Mouse (Mus musculus) MEL (cell line): ENCODE measurements around the gene Usp27x. TPM values are rescaled to one million over a fixed set of nuclear protein-coding genes. Genes with fewer than 3 reads are reported as not detected.
A peak's percentile ranks its signal among the peaks of the same experiment; 100 is the strongest.

ENCODE experiments used
- DNase-seq: peaks from one replicate; pipeline ENCODE4 v3.0.0; 2011; ENCODE audit warnings: low read depth, low spot score
- H3K27ac ChIP-seq: 2 replicates; pipeline ENCODE4 v1.5.1; 2012; ENCODE audit warnings: low read depth, mild to moderate bottlenecking, control low read depth, low read length, moderate library complexity; ENCODE audit not compliant: control insufficient read depth
- H3K27me3 ChIP-seq, 2 experiments: fragments of 150-350 bp in 1 of 2; sonication (generic) in 1 of 2; 2 replicates each; pipeline ENCODE4 v1.6.1; 2012; ENCODE audit warnings: low read length in 2 of 2, mild to moderate bottlenecking in 2 of 2, improper control_type of control experiment in 1 of 2, moderate library complexity in 1 of 2; ENCODE audit not compliant: insufficient read depth in 2 of 2, control insufficient read depth in 1 of 2
- H3K36me3 ChIP-seq, 2 experiments: 2 replicates each; pipeline ENCODE4 v1.6.1; 2012 to 2014; ENCODE audit warnings: low read length in 2 of 2, improper control_type of control experiment in 1 of 2, inconsistent platforms in 1 of 2, mild to moderate bottlenecking in 1 of 2; ENCODE audit not compliant: insufficient read depth in 2 of 2, control insufficient read depth in 1 of 2
- H3K4me1 ChIP-seq, 2 experiments: fragments of 150-350 bp in 1 of 2; sonication (generic) in 1 of 2; 2 replicates each; pipeline ENCODE4 v1.6.1; 2012; ENCODE audit warnings: low read length in 2 of 2, improper control_type of control experiment in 1 of 2, mild to moderate bottlenecking in 1 of 2; ENCODE audit not compliant: insufficient read depth in 2 of 2, control insufficient read depth in 1 of 2
- H3K4me3 ChIP-seq, 2 experiments: fragments of 150-350 bp in 1 of 2; sonication (generic) in 1 of 2; 2 replicates each; pipeline ENCODE4 v1.5.1; 2012; ENCODE audit warnings: low read depth in 2 of 2, low read length in 2 of 2, mild to moderate bottlenecking in 2 of 2, moderate library complexity in 2 of 2, control low read depth in 1 of 2, improper control_type of control experiment in 1 of 2; ENCODE audit not compliant: control insufficient read depth in 1 of 2, insufficient read depth in 1 of 2
- H3K79me2 ChIP-seq: 2 replicates; pipeline ENCODE4 v1.6.1; 2012; ENCODE audit warnings: mild to moderate bottlenecking, low read length, moderate library complexity; ENCODE audit not compliant: control insufficient read depth, poor library complexity, insufficient read depth
- H3K9ac ChIP-seq: 2 replicates; pipeline ENCODE4 v1.6.1; 2012; ENCODE audit warnings: low read depth, mild to moderate bottlenecking, control low read depth, low read length, moderate library complexity; ENCODE audit not compliant: control insufficient read depth, poor library complexity, severe bottlenecking
- H3K9me3 ChIP-seq: fragments of 150-350 bp; sonication (generic); replicated peaks from 2 replicates; pipeline ENCODE4 v1.6.1; 2012; ENCODE audit warnings: mild to moderate bottlenecking, low read length, improper control_type of control experiment, moderate library complexity; ENCODE audit not compliant: insufficient read depth
- CHD1 ChIP-seq: IDR thresholded peaks from 2 replicates; pipeline ENCODE4 v1.6.1; 2012; ENCODE audit warnings: low read depth, mild to moderate bottlenecking, inconsistent platforms, low read length, improper control_type of control experiment
- CHD2 ChIP-seq: IDR thresholded peaks from 2 replicates; pipeline ENCODE4 v1.6.1; 2011; ENCODE audit warnings: low read length, improper control_type of control experiment
- CTCF ChIP-seq, 3 experiments: IDR thresholded peaks in 2 of 3; conservative IDR thresholded peaks in 1 of 3; 2 replicates each; pipeline ENCODE4 v1.5.1; 2011 to 2012; ENCODE audit warnings: low read length in 3 of 3, low read depth in 2 of 3, mild to moderate bottlenecking in 2 of 3, improper control_type of control experiment in 1 of 3, inconsistent platforms in 1 of 3, mixed read lengths in 1 of 3, moderate library complexity in 1 of 3; ENCODE audit not compliant: control insufficient read depth in 1 of 3, insufficient read depth in 1 of 3, poor library complexity in 1 of 3, severe bottlenecking in 1 of 3
- KAT2A ChIP-seq: conservative IDR thresholded peaks from 2 replicates; pipeline ENCODE4 v1.6.1; 2012; ENCODE audit warnings: low read depth, low read length, improper control_type of control experiment, inconsistent platforms
- MAX ChIP-seq: IDR thresholded peaks from 2 replicates; pipeline ENCODE4 v1.6.1; 2011; ENCODE audit warnings: low read length, improper control_type of control experiment
- MYB ChIP-seq: IDR thresholded peaks from 2 replicates; pipeline ENCODE4 v1.6.1; 2011; ENCODE audit warnings: mild to moderate bottlenecking, low read depth, low read length, improper control_type of control experiment
- NRF1 ChIP-seq: IDR thresholded peaks from 2 replicates; pipeline ENCODE4 v1.6.1; 2014; ENCODE audit warnings: low read depth, mild to moderate bottlenecking, inconsistent platforms, low read length, improper control_type of control experiment, moderate library complexity; ENCODE audit not compliant: poor library complexity, insufficient read depth, severe bottlenecking
- RAD21 ChIP-seq: IDR thresholded peaks from 2 replicates; pipeline ENCODE4 v1.6.1; 2011; ENCODE audit warnings: mild to moderate bottlenecking, low read depth, low read length, improper control_type of control experiment
- SIN3A ChIP-seq: IDR thresholded peaks from 2 replicates; pipeline ENCODE4 v1.6.1; 2012; ENCODE audit warnings: low read length, improper control_type of control experiment, inconsistent platforms
- SMC3 ChIP-seq: IDR thresholded peaks from 2 replicates; pipeline ENCODE4 v1.6.1; 2011; ENCODE audit warnings: low read depth, low read length, improper control_type of control experiment
- USF1 ChIP-seq: IDR thresholded peaks from 2 replicates; pipeline ENCODE4 v1.6.1; 2014; ENCODE audit warnings: low read depth, mild to moderate bottlenecking, inconsistent platforms, low read length, improper control_type of control experiment, moderate library complexity
- ZC3H11A ChIP-seq: IDR thresholded peaks from 2 replicates; pipeline ENCODE4 v1.6.1; 2012; ENCODE audit warnings: low read depth, mild to moderate bottlenecking, inconsistent platforms, low read length, improper control_type of control experiment
- ZKSCAN1 ChIP-seq: IDR thresholded peaks from 2 replicates; pipeline ENCODE4 v1.6.1; 2012; ENCODE audit warnings: low read depth, mild to moderate bottlenecking, inconsistent platforms, low read length, improper control_type of control experiment, moderate library complexity
- polyA plus RNA-seq, 2 experiments: library from polyadenylated mRNA; stranded (reverse) in 1 of 2; unstranded in 1 of 2; fragments of >175 nt in 1 of 2; fragments of >200 nt in 1 of 2; gene quantifications; 2 replicates each; pipeline versions ENCODE4 v1.2.1 to v1.2.4; 2012; ENCODE audit warnings: low replicate concordance in 2 of 2, low read depth in 1 of 2; ENCODE audit not compliant: insufficient read length in 2 of 2, insufficient read depth in 1 of 2, missing spikeins in 1 of 2
- total RNA-seq: library from RNA; depleted of rRNA; stranded (reverse); fragments of 300-350 nt; gene quantifications from 2 replicates; pipeline ENCODE4 v1.2.3, GENCODE M21; 2012; rRNA removed

Usp27x gene
- total and polyA plus RNA-seq, 3 experiments, result 3.6 to 3.9 TPM; not detected in 1

DNA sequence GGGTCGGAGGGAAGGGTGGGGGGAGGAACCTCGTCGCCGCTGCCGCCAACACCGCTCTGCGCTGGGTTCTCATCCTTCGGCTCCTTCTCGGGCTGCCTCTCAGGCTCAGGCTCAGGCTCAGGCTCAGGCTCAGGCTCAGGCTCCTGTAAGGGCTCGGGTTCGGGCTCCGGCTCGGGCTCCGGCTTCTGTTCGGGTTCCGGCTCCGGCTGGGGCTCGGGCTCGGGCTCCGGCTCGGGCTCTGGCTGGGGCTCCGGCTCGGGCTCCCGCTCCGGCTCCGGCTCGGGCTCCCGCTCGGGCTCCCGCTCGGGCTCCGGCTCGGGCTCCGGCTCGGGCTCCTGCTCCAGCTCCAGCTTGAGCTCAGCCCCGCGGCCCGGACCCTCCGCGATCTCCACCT, 311 bp downstream of the Usp27x start:
- Histone ChIP-seq H3K4me1 (peaks cover 4 to 13% of the 10 kb centered on the region in 2 experiments; a peak in 3 of 4 replicates), H3K27me3 (no peaks in the 10 kb centered on the region), H3K36me3 (peaks cover 0 to 3% of the 10 kb centered on the region in 2 experiments; a peak in 1 of 4 replicates), H3K4me3 (peak overlapping the region; percentile 77 to 94), H3K27ac (peak overlapping the region; percentile 87), H3K79me2 (peaks cover 10% of the 10 kb centered on the region; the same call in 1 of the 2 replicates), H3K9ac (peak overlapping the region; percentile 89), H3K9me3 (no peaks in the 10 kb centered on the region)
- TF ChIP-seq CHD2 (no peak), SIN3A (0 out of 2 replicates have a peak, but pooled peaks have one; percentile 3), SMC3 (no peak), KAT2A (no peak), RAD21 (no peak)
- no peak for DNase-seq

DNA sequence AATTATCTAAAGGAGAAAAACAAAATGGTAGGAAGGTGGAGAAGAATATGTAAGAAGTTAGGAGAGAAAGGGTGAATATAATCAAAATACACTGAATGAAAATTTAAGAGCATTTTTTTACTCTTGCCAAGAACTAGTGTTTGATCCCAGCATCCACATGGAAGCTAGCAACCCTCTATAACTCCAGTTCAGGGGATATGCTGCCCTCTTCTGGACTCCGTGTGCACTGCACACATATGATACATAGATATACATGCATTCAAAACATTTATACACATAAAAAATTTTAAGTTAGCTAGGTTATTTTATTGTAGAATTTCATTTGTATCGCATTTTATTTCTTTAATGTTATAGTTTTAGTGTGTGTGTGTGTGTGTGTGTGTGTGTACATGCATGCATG, 50.2 kb downstream of the Usp27x start:
- H3K79me2 ChIP-seq, result no peaks in the 10 kb centered on the region
- peak; percentile 72 for DNase-seq
- no peak overlapping the region for H3K27ac ChIP-seq
- H3K9ac ChIP-seq, result no peak overlapping the region
- H3K4me3 ChIP-seq, result no peak overlapping the region
- H3K27me3 ChIP-seq, result peaks cover 4 to 6% of the 10 kb centered on the region in 2 experiments
- no peaks in the 10 kb centered on the region for H3K9me3 ChIP-seq
- no peaks in the 10 kb centered on the region for H3K36me3 ChIP-seq
- TF ChIP-seq ZKSCAN1 (no peak), SMC3 (peak; percentile 51), CTCF (IDR thresholded peaks at IDR 0.05 in 2 of 3, conservative IDR thresholded peaks at IDR 0.05 in 1 of 3; ENCODE audit: control insufficient read depth in 1 of 3, insufficient read depth in 1 of 3, low read depth in 2 of 3, low read length in 3 of 3, poor library complexity in 1 of 3, severe bottlenecking in 1 of 3) (peak; percentile 49 to 64 (median 64)), CHD1 (no peak), ZC3H11A (peak; percentile 40; the same call in 1 of the 2 replicates), RAD21 (peak; percentile 62)
- TF ChIP-seq, all 39 proteins: peak for 4
- no peaks in the 10 kb centered on the region; a peak in 2 of 4 replicates for H3K4me1 ChIP-seq

DNA sequence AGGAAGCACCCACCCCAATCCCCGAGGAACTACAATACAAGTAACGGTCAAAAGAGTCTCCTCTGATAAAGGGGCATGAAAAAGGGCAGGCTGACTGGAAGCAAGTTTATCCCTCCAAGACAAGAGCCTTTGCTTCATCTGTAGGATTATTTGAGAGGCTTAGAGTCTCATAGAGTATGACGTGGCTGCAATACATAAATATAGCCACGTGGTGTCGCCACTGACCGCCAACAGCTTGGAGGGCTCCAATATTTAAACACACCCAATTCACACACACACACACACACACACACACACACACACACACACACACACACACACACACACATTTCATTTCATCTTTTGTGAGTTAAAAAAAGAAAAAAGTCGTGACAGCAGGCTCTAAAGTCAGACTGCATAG, 53.3 kb downstream of the Usp27x start:
- Histone ChIP-seq H3K79me2 (no peaks in the 10 kb centered on the region; the same call in 1 of the 2 replicates), H3K4me3 (peak overlapping the region; percentile 13 to 41; a peak in 3 of 4 replicates), H3K27ac (no peak overlapping the region), H3K9ac (peak overlapping the region; percentile 27; the same call in 1 of the 2 replicates), H3K27me3 (no peaks in the 10 kb centered on the region), H3K4me1 (peaks cover 0 to 4% of the 10 kb centered on the region in 2 experiments; a peak in 2 of 4 replicates), H3K9me3 (no peaks in the 10 kb centered on the region), H3K36me3 (peaks cover 0 to 7% of the 10 kb centered on the region in 2 experiments; a peak in 2 of 4 replicates)
- peak; percentile 82 for DNase-seq
- TF ChIP-seq MYB (no peak), RAD21 (peak; percentile 79), MAX (peak; percentile 80), CTCF (IDR thresholded peaks at IDR 0.05 in 2 of 3, conservative IDR thresholded peaks at IDR 0.05 in 1 of 3; ENCODE audit: control insufficient read depth in 1 of 3, insufficient read depth in 1 of 3, low read depth in 2 of 3, low read length in 3 of 3, poor library complexity in 1 of 3, severe bottlenecking in 1 of 3) (peak; percentile 65 to 80 (median 77)), ZC3H11A (peak; percentile 70), USF1 (peak; percentile 48; the same call in 1 of the 2 replicates), SMC3 (peak; percentile 72), NRF1 (no peak)

Other genes starting within 250 kb of the Usp27x start
- gene Clcn5, start 56.5 kb downstream of the Usp27x start, total RNA-seq, result 8.1 and 12.4 TPM in 2 replicates
- 10 to 100 TPM in 1 of 2 experiments, not detected in 1; 10.4 TPM for gene Clcn5, start 56.5 kb downstream of the Usp27x start, polyA plus RNA-seq
- 0.36 and 0.42 TPM in 2 replicates for gene Foxp3, start 197.8 kb upstream of the Usp27x start, total RNA-seq
- under 1 TPM in 1 of 2 experiments, not detected in 1; 0.31 TPM for gene Foxp3, start 197.8 kb upstream of the Usp27x start, polyA plus RNA-seq
- 1.6 and 1.7 TPM in 2 replicates for gene Ppp1r3f, start 198.5 kb upstream of the Usp27x start, total RNA-seq
- gene Ppp1r3f, start 198.5 kb upstream of the Usp27x start, polyA plus RNA-seq, result 1 to 10 TPM in 1 of 2 experiments, not detected in 1; 2.0 TPM
- 36.1 and 37.8 TPM in 2 replicates for gene Ccdc22, start 229.7 kb upstream of the Usp27x start, total RNA-seq
- 10 to 100 TPM in 1 of 2 experiments, not detected in 1; 37.9 TPM for gene Ccdc22, start 229.7 kb upstream of the Usp27x start, polyA plus RNA-seq
- gene Cacna1f, start 231.3 kb upstream of the Usp27x start, total RNA-seq, result 0.03 TPM in 1 of 2 replicates, not detected in the other
- under 1 TPM in 1 of 2 experiments, not detected in 1; 0.17 TPM for gene Cacna1f, start 231.3 kb upstream of the Usp27x start, polyA plus RNA-seq